Mouse (Mus musculus): Measurements from ENCODE around the gene Plk2. TPM values are rescaled to one million over a fixed set of nuclear protein-coding genes. Genes with fewer than 3 reads are reported as not detected.

The Plk2 gene
- 4.5 and 5.4 TPM in 2 replicates for polyA plus RNA-seq (2012; rRNA removed)

DNA sequence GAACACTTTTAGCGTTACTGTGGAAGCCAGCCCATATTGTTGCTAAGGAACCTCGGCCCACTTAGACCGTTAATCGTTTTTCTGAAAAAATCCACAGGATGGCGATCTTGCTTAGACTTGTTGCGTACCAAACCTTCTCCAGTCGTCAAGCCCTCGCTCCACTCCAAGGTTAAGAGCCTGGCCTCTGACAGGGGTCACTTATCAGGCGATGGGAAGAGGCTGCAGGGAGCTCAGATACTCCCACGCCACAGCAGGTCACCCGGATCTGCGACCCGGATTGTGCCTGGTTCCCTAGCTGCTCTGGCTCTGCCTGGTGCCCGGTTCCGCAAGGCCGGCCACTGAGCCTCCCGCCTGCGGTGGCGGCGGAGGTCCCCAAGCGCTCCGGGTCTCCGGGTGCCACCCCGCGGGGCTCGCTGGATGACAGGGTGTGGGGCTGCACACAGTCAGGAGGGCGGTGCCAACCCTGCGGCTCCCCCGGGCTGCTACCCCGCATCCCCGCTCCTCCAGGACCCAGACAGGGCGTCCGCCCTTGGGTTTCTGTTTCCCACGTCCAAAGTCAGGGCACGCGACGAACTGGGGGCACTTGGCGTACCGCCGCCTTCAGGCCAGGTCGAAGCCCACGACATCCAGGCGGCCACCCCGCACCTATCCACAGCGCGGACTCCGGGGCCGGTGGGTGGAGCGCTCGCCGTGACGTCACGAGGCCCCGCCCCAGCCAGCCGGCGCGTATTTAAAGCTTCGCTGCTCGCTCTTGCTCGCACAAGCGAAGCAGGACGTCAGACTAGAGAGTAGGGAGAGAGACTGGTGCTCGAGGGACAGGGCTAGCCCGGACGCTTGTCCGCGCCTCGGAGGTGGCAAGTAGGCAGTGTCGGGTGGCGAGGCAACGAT, at the start of gene Plk2:
Gene Plk2 (plus strand): TSS at position 756 of the 888 bp plus-strand sequence.
- peak within 1 kb of the TSS; percentile 86 for H3K27ac ChIP-seq (ENCODE audit: insufficient read depth, low read depth, low read length)
- H3K4me1 ChIP-seq (ENCODE audit: control insufficient read depth, insufficient read depth, low read length), result no peaks in the 10 kb centered on the region
- peak within 1 kb of the TSS; percentile 61 for H3K4me3 ChIP-seq (ENCODE audit: insufficient read depth, low read depth, low read length)
- peak; percentile 95 for DNase-seq
- under 1% methylated on average over 71 of the region's 71 CpGs for WGBS
- H3K36me3 ChIP-seq (ENCODE audit: control insufficient read depth, insufficient read depth, low read length), result peaks cover 4% of the 10 kb centered on the region; the same call in 1 of the 2 replicates
- TF ChIP-seq POLR2A (IDR thresholded peaks at IDR 0.05; ENCODE audit: low read depth, low read length), result peak; percentile 100
- peak; percentile 75 for TF ChIP-seq CTCF (conservative IDR thresholded peaks at IDR 0.05; ENCODE audit: insufficient read depth, insufficient read length, low read depth, low read length)
- H3K27me3 ChIP-seq (replicated peaks; ENCODE audit: control insufficient read depth, insufficient read depth, low read length), result no peaks in the 10 kb centered on the region

DNA sequence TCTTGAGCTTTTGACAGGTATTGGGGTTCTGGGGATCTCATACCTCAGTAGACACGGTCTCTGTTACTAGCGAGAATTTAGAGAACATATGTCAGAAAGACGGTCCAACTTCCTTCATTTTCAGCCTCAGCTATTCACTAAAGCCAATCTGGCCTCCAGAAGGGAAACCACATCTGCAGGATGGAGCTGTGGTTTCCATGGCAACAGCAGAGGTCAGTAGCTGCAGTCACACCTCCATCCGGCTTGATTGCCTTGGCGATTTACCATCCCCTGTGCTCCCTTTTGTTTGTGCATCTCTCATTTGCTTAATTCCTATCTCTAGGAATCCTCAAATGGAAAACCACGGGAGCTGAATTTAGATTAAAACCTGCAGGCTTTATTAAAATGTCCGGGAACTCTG, 48.1 kb upstream of the Plk2 start:
- no peak for DNase-seq

DNA sequence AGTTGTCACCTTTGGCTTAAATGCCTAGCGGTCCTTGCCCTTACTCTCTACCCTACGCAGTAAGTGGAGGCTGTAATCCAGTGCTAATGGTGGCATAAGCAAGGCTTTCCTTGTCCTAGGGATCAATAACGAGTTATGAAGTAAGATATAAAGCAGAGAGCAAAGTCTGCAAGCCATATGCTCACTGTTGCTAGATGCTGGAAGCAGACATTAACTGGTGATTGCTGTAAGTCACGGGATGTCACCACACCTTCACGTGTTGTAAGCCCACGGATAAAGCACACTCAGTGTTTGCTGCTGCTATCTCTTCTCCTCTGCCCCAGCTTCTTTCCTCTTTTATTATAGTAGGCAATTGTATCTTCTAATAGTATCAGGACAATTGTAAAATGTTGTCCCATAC, 43.8 kb upstream of the Plk2 start:
- no peaks in the 10 kb centered on the region for H3K27me3 ChIP-seq (replicated peaks; ENCODE audit: control insufficient read depth, insufficient read depth, low read length)
- no peak overlapping the region for H3K27ac ChIP-seq (ENCODE audit: insufficient read depth, low read depth, low read length)
- no peak for DNase-seq
- H3K4me1 ChIP-seq (ENCODE audit: control insufficient read depth, insufficient read depth, low read length), result no peaks in the 10 kb centered on the region
- H3K4me3 ChIP-seq (ENCODE audit: insufficient read depth, low read depth, low read length), result no peak overlapping the region
- WGBS, result 89% methylated on average over 6 of the region's 6 CpGs
- H3K36me3 ChIP-seq (ENCODE audit: control insufficient read depth, insufficient read depth, low read length), result no peaks in the 10 kb centered on the region
- TF ChIP-seq CTCF (conservative IDR thresholded peaks at IDR 0.05; ENCODE audit: insufficient read depth, insufficient read length, low read depth, low read length) (no peak), POLR2A (IDR thresholded peaks at IDR 0.05; ENCODE audit: low read depth, low read length) (no peak)

More for the DNA sequence above, 48.1 kb upstream of the Plk2 start:
- 48% methylated on average over 7 of the region's 7 CpGs for WGBS
- no peaks in the 10 kb centered on the region for H3K36me3 ChIP-seq (ENCODE audit: control insufficient read depth, insufficient read depth, low read length)
- no peak overlapping the region for H3K4me3 ChIP-seq (ENCODE audit: insufficient read depth, low read depth, low read length)
- H3K27ac ChIP-seq (ENCODE audit: insufficient read depth, low read depth, low read length), result no peak overlapping the region
- no peaks in the 10 kb centered on the region for H3K27me3 ChIP-seq (replicated peaks; ENCODE audit: control insufficient read depth, insufficient read depth, low read length)
- TF ChIP-seq CTCF (conservative IDR thresholded peaks at IDR 0.05; ENCODE audit: insufficient read depth, insufficient read length, low read depth, low read length), result no peak
- no peak for TF ChIP-seq POLR2A (IDR thresholded peaks at IDR 0.05; ENCODE audit: low read depth, low read length)
- no peaks in the 10 kb centered on the region for H3K4me1 ChIP-seq (ENCODE audit: control insufficient read depth, insufficient read depth, low read length)

DNA sequence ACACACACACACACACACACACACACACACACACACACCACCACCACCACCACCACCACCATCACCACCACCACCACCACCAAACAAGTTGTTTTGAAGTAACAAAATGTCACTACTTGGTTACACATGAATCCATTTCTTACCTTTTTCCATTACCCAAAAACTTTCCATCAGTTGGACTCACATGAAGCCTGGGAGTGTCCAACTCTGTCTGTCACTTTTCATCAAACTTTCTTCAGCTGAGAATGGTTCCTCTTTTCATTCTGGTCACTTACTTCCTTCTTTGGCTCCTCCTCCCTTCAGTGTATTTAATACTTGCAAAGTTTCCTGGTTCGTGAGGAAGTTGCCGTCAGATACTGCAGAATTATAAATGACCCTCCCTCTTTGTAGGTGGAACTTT, 37.9 kb upstream of the Plk2 start, which contains the start of gene Gapt:
Gene Gapt (minus strand): TSS at position 259 of the 400 bp plus-strand sequence.
- Histone ChIP-seq H3K4me1 (ENCODE audit: control insufficient read depth, insufficient read depth, low read length) (no peaks in the 10 kb centered on the region), H3K36me3 (ENCODE audit: control insufficient read depth, insufficient read depth, low read length) (no peaks in the 10 kb centered on the region), H3K27ac (ENCODE audit: insufficient read depth, low read depth, low read length) (no peak within 1 kb of the TSS), H3K4me3 (ENCODE audit: insufficient read depth, low read depth, low read length) (no peak within 1 kb of the TSS), H3K27me3 (replicated peaks; ENCODE audit: control insufficient read depth, insufficient read depth, low read length) (no peaks in the 10 kb centered on the region)
- 63% methylated on average over 2 of the region's 2 CpGs for WGBS
- TF ChIP-seq CTCF (conservative IDR thresholded peaks at IDR 0.05; ENCODE audit: insufficient read depth, insufficient read length, low read depth, low read length), result no peak
- TF ChIP-seq POLR2A (IDR thresholded peaks at IDR 0.05; ENCODE audit: low read depth, low read length), result no peak
- DNase-seq, result no peak

DNA sequence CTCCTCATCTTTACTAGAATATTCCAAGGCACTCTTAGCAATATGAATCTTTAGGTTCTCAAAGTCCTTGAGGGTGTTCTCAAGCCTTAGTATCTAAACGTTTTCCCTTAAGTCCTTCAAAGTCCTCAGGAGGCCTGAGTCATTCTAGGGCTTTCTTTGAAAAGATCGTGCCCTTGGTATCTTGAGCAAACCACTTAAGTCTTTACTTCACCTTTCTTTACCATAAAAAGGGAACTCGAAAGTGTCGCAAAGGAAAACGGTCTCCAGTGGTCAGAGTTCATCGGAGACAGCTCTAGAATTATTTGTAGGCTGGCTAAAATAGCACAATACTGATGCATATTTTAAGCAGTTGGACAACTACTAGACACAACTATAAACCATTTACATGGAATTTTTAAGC, 31.1 kb upstream of the Plk2 start:
- 77% methylated on average over 6 of the region's 6 CpGs for WGBS
- Histone ChIP-seq H3K27me3 (replicated peaks; ENCODE audit: control insufficient read depth, insufficient read depth, low read length) (no peaks in the 10 kb centered on the region), H3K27ac (ENCODE audit: insufficient read depth, low read depth, low read length) (no peak overlapping the region), H3K4me3 (ENCODE audit: insufficient read depth, low read depth, low read length) (no peak overlapping the region), H3K36me3 (ENCODE audit: control insufficient read depth, insufficient read depth, low read length) (no peaks in the 10 kb centered on the region), H3K4me1 (ENCODE audit: control insufficient read depth, insufficient read depth, low read length) (no peaks in the 10 kb centered on the region)
- TF ChIP-seq CTCF (conservative IDR thresholded peaks at IDR 0.05; ENCODE audit: insufficient read depth, insufficient read length, low read depth, low read length) (no peak), POLR2A (IDR thresholded peaks at IDR 0.05; ENCODE audit: low read depth, low read length) (no peak)
- no peak for DNase-seq

DNA sequence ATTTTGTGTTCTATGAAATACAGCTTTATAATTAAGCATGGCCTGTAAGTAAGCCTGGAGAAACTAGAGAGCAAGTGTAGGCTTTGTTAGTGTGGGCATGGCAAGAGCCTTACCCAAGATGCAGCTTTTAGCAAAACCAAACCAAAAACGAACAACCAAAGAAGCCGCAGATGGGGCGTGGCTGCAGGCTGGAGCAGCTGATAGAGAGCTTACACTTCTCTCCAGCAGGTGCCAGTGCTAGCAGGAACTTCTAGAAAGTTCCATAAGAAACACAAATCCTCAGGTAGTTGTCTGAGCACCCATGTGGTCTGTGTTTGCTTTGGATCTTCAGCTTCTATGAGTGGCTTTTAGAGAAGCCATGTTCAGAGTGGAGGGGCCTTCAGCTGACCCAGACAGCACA, 28.4 kb upstream of the Plk2 start:
- H3K27me3 ChIP-seq (replicated peaks; ENCODE audit: control insufficient read depth, insufficient read depth, low read length), result no peaks in the 10 kb centered on the region
- DNase-seq, result no peak
- no peaks in the 10 kb centered on the region for H3K4me1 ChIP-seq (ENCODE audit: control insufficient read depth, insufficient read depth, low read length)
- H3K27ac ChIP-seq (ENCODE audit: insufficient read depth, low read depth, low read length), result no peak overlapping the region
- H3K4me3 ChIP-seq (ENCODE audit: insufficient read depth, low read depth, low read length), result no peak overlapping the region
- no peak for TF ChIP-seq CTCF (conservative IDR thresholded peaks at IDR 0.05; ENCODE audit: insufficient read depth, insufficient read length, low read depth, low read length)
- no peaks in the 10 kb centered on the region for H3K36me3 ChIP-seq (ENCODE audit: control insufficient read depth, insufficient read depth, low read length)
- 91% methylated on average over 3 of the region's 3 CpGs for WGBS

DNA sequence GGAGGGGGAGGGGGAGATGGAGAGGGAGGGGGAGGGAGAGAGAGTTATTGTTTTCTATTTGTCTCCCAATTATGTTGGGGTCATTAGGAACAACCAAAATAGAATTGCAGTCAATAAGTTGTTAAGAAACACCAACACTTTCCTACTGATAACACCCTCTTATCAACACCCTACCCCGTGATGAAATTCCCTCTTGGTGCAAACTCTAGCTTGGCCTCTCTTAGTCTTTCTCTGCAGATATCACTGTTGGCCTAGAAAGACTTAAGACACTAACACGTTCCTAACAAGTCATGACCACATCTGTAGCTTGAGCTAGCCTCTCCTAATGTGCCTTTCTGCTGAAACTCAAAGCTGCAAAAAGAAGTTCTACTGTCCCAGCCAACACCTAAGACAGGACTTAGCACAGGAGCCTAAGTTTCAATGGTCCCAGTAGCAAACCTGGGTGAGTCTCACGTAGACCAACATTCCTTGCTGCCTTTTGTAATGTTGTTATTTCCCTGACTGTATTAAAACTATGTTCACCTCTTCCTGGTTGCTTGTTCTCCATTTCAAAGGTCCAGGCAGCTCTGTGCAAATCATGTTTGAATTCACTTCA, 26.8 kb upstream of the Plk2 start:
- 85% methylated on average over 3 of the region's 3 CpGs for WGBS
- no peaks in the 10 kb centered on the region for H3K36me3 ChIP-seq (ENCODE audit: control insufficient read depth, insufficient read depth, low read length)
- H3K4me3 ChIP-seq (ENCODE audit: insufficient read depth, low read depth, low read length), result no peak overlapping the region
- no peaks in the 10 kb centered on the region for H3K4me1 ChIP-seq (ENCODE audit: control insufficient read depth, insufficient read depth, low read length)
- no peak for TF ChIP-seq CTCF (conservative IDR thresholded peaks at IDR 0.05; ENCODE audit: insufficient read depth, insufficient read length, low read depth, low read length)
- no peak for TF ChIP-seq POLR2A (IDR thresholded peaks at IDR 0.05; ENCODE audit: low read depth, low read length)
- H3K27me3 ChIP-seq (replicated peaks; ENCODE audit: control insufficient read depth, insufficient read depth, low read length), result no peaks in the 10 kb centered on the region
- DNase-seq, result no peak
- H3K27ac ChIP-seq (ENCODE audit: insufficient read depth, low read depth, low read length), result no peak overlapping the region
